26 mouse cellular contexts compared by ENCODE assay signal in the genomic region with DNA sequence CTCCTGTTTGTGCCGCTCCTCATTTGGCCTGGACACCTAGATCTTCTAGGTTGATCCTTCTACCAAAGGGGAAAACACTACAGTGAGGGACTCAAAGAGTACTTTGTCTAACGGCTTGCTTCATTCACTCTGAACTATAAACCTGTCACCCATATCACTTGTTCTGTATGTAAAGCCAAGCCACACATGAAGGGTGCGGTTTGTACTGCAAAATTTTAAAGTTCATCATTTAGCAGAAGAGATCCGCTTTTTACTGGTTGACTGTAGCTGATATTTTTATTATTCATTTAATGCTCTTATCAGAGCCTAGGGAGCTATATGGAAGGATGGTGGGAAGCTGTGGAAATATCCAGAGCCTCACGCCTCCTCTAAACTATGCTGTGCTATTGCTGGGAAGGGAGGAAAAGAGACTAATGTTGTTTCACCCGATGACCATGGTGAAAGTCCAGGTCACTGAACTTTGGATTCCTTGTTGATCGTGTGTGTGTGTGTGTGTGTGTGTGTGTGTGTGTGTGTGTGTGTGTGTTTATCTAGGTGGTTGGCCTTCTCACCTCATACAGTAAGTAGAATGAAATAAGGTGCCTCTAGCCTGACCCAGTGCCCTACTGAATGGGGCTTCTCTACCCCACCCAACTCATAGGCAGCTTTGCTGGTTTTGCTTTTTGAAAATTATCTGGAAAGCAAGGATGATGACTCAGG. TPM values are rescaled to one million over a fixed set of nuclear protein-coding genes. Genes with fewer than 3 reads are reported as not detected.
DNase-seq lines count a peak whose midpoint lies in the region; ATAC-seq and TF ChIP-seq lines count a peak whose summit lies in the region.
"Had no signal": no experiment of that assay in that cellular context is flagged by ENCODE, and none has a peak within 500 bp of the region (broad histone marks: within the 10 kb centered on the region; RNA-seq: fewer than 3 reads in every experiment).

No protein-coding gene starts in this region.

- no peak for TF ChIP-seq CTCF in layer of hippocampus, adult 2 months (conservative IDR thresholded peaks at IDR 0.05)
- TF ChIP-seq CTCF in intestine, postnatal 0 days (IDR thresholded peaks at IDR 0.05; ENCODE audit: low read depth) = no peak
- no peak for TF ChIP-seq CTCF in small intestine, adult 2 months (IDR thresholded peaks at IDR 0.05; ENCODE audit: extremely low read depth, insufficient read length, insufficient replicate concordance, low read depth, low read length)

- TF ChIP-seq POLR2A in small intestine, adult 2 months (IDR thresholded peaks at IDR 0.05; ENCODE audit: low read depth, low read length) = no peak

- peaks cover 28% of the 10 kb centered on the region for H3K36me3 ChIP-seq in intestine, postnatal 0 days (ENCODE audit: control insufficient read depth, insufficient read depth)
- peaks cover 22% of the 10 kb centered on the region for H3K36me3 ChIP-seq in small intestine, adult 2 months (ENCODE audit: control insufficient read depth, insufficient read depth, low read length)

- ATAC-seq in intestine, postnatal 0 days = peak; percentile 66
- no peak for ATAC-seq in megakaryocyte-erythroid progenitor cell, adult 5-6 weeks (replicated peaks; ENCODE audit: low FRiP score, low TSS enrichment, poor library complexity, severe bottlenecking)
- ATAC-seq: hindbrain, postnatal 0 days had no signal

- DNase-seq in layer of hippocampus, adult 2 months (ENCODE audit: low spot score in 2 of 2) = no peak
- DNase-seq in layer of hippocampus, adult 9-10 months (ENCODE audit: low spot score) = no peak
- peak; percentile 43 to 66 for DNase-seq in kidney, postnatal 25 days
- DNase-seq in layer of hippocampus, postnatal 14 days (ENCODE audit: low spot score in 2 of 2) = no peak
- DNase-seq: adrenal gland, postnatal 10 days; cerebellum, adult 2 months; cerebellum, postnatal 36 days; embryo, embryonic 11 days; gastrocnemius, postnatal 36 days; heart, adult 2 months; heart, postnatal 14 days; lung, embryonic 14.5 days; midbrain, embryonic 14.5 days; retina, postnatal 1 day; right cerebral cortex, postnatal 25 days had no signal

- 0 out of 2 replicates have a peak overlapping the region, but pooled peaks have one; percentile 0 for H3K4me2 ChIP-seq in intestine, postnatal 0 days (replicated peaks; ENCODE audit: low read depth)
- H3K4me2 ChIP-seq: embryonic facial prominence, embryonic 13.5 days; forebrain, embryonic 12.5 days; heart, embryonic 13.5 days; limb, embryonic 12.5 days; lung, embryonic 14.5 days; neural tube, embryonic 13.5 days had no signal

- H3K9ac ChIP-seq in intestine, postnatal 0 days (ENCODE audit: low read depth, low read length) = no peak overlapping the region
- H3K9ac ChIP-seq: embryonic facial prominence, embryonic 13.5 days; forebrain, embryonic 12.5 days; heart, embryonic 13.5 days; limb, embryonic 12.5 days; lung, embryonic 14.5 days; neural tube, embryonic 13.5 days had no signal

- WGBS in intestine, postnatal 0 days = 50% methylated on average over 7 of the region's 7 CpGs
- 31% methylated on average over 7 of the region's 7 CpGs for WGBS in small intestine, adult 2 months

- no peaks in the 10 kb centered on the region for H3K9me3 ChIP-seq in intestine, postnatal 0 days (ENCODE audit: control insufficient read depth)
- H3K9me3 ChIP-seq: embryonic facial prominence, embryonic 13.5 days; forebrain, embryonic 12.5 days; heart, embryonic 13.5 days; limb, embryonic 12.5 days; megakaryocyte, embryonic 14.5 days; neural tube, embryonic 13.5 days had no signal

- H3K4me3 ChIP-seq in layer of hippocampus, adult 2 months = no peak overlapping the region
- no peak overlapping the region for H3K4me3 ChIP-seq in intestine, postnatal 0 days (ENCODE audit: low read depth, low read length)
- no peak overlapping the region for H3K4me3 ChIP-seq in small intestine, adult 2 months (ENCODE audit: low read depth, low read length)
- H3K4me3 ChIP-seq: embryonic facial prominence, embryonic 13.5 days; erythroblast, embryonic 14.5 days; forebrain, embryonic 12.5 days; heart, adult 2 months; heart, embryonic 13.5 days; limb, embryonic 12.5 days; megakaryocyte, embryonic 14.5 days; neural tube, embryonic 13.5 days had no signal

- 0 out of 2 replicates have a peak, but pooled peaks cover 4% of the 10 kb centered on the region for H3K27me3 ChIP-seq in intestine, postnatal 0 days (replicated peaks; ENCODE audit: control insufficient read depth, insufficient read depth, low read length)
- no peaks in the 10 kb centered on the region for H3K27me3 ChIP-seq in small intestine, adult 2 months (ENCODE audit: control insufficient read depth, insufficient read depth, low read length)
- H3K27me3 ChIP-seq: embryonic facial prominence, embryonic 13.5 days; forebrain, embryonic 12.5 days; heart, embryonic 13.5 days; limb, embryonic 12.5 days; megakaryocyte, embryonic 14.5 days; neural tube, embryonic 13.5 days had no signal

- 0 out of 2 replicates have a peak overlapping the region, but pooled peaks have one; percentile 19 for H3K27ac ChIP-seq in layer of hippocampus, adult 2 months
- H3K27ac ChIP-seq in intestine, postnatal 0 days (ENCODE audit: low read depth, low read length) = peak overlapping the region; percentile 46; the same call in 1 of the 2 replicates
- H3K27ac ChIP-seq in small intestine, adult 2 months (ENCODE audit: insufficient read depth, low read depth, low read length) = peak overlapping the region; percentile 49; the same call in 1 of the 2 replicates
- H3K27ac ChIP-seq: embryonic facial prominence, embryonic 13.5 days; forebrain, embryonic 12.5 days; heart, adult 2 months; heart, embryonic 13.5 days; hindbrain, postnatal 0 days; limb, embryonic 12.5 days; neural tube, embryonic 13.5 days had no signal

- H3K4me1 ChIP-seq in intestine, postnatal 0 days (replicated peaks; ENCODE audit: control insufficient read depth, insufficient read depth, low read length) = no peaks in the 10 kb centered on the region; the same call in 1 of the 2 replicates
- H3K4me1 ChIP-seq in small intestine, adult 2 months (ENCODE audit: control insufficient read depth, insufficient read depth, insufficient read length, low read length) = peaks cover 10% of the 10 kb centered on the region
- H3K4me1 ChIP-seq: heart, embryonic 13.5 days had no signal

RNA-seq across cellular contexts. Expression of a gene that starts 52.1 kb away (rescaled TPM):
- 10 to 100 TPM; 30.9 to 36.3 TPM for total RNA-seq in layer of hippocampus, adult 2 months (2021)
- polyA plus RNA-seq in intestine, postnatal 0 days (2015; fragmentation: Nextera tagmentation; extraction: Ambion mirVana) = 27.6 and 28.0 TPM in 2 replicates
- polyA plus RNA-seq in small intestine, adult 2 months (2012; rRNA removed) = 3.3 and 10.3 TPM in 2 replicates
- 10 to 100 TPM; 22.5 to 22.9 TPM for total RNA-seq in layer of hippocampus, postnatal 14 days (2021)
- not detected in 2 replicates for total RNA-seq in megakaryocyte-erythroid progenitor cell, adult 5-6 weeks (2014; fragmentation: Nextera tagmentation)
- total RNA-seq in megakaryocyte-erythroid progenitor cell, adult 5-6 weeks (2017) = not detected in 2 replicates
- polyA plus RNA-seq: erythroblast, embryonic 14.5 days had no signal

RNA-seq across cellular contexts. Expression of a gene that starts 52.7 kb away (rescaled TPM):
- total RNA-seq in layer of hippocampus, adult 2 months (2021) = 10 to 100 TPM; 68.2 to 72.1 TPM
- 6.0 and 7.4 TPM in 2 replicates for polyA plus RNA-seq in intestine, postnatal 0 days (2015; fragmentation: Nextera tagmentation; extraction: Ambion mirVana)
- 6.7 and 10.3 TPM in 2 replicates for polyA plus RNA-seq in small intestine, adult 2 months (2012; rRNA removed)
- 10 to 100 TPM; 57.3 to 59.0 TPM for total RNA-seq in layer of hippocampus, postnatal 14 days (2021)
- 28.7 and 33.4 TPM in 2 replicates for total RNA-seq in megakaryocyte-erythroid progenitor cell, adult 5-6 weeks (2014; fragmentation: Nextera tagmentation)
- 14.7 and 21.0 TPM in 2 replicates for total RNA-seq in megakaryocyte-erythroid progenitor cell, adult 5-6 weeks (2017)

Comparison
In these comparisons a context has a peak if more than half of its experiments do, and no peak if none do; other contexts are left out.
1. DNase-seq: peak in kidney, postnatal 25 days (2 of 2); none in layer of hippocampus, adult 2 months (0 of 2), layer of hippocampus, adult 9-10 months (single experiment) and layer of hippocampus, postnatal 14 days (0 of 2).
2. RNA of a gene that starts 52.1 kb away (total RNA-seq): 30.9 to 36.3 TPM in layer of hippocampus, adult 2 months and 22.5 to 22.9 TPM in layer of hippocampus, postnatal 14 days; not detected in megakaryocyte-erythroid progenitor cell, adult 5-6 weeks; every median in the first group is over 10 times any median in the second.
3. Peak in every context shown above with its lines, with median percentiles within 50 percentile points of each other: H3K27ac ChIP-seq.